Mouse (Mus musculus) embryonic facial prominence, embryonic 10.5 days (tissue): ENCODE results near the gene Hcn4. TPM values are rescaled to one million over a fixed set of nuclear protein-coding genes. Genes with fewer than 3 reads are reported as not detected.

Experiments
- DNase-seq: peaks from one replicate; pipeline ENCODE4 v3.0.0-alpha.2; 2017; ENCODE audit warnings: low spot score
- H3K27ac ChIP-seq: fragments of 300-500 bp; sonication (generic); replicated peaks from 2 replicates; pipeline ENCODE4 v1.5.1; 2016; ENCODE audit warnings: mild to moderate bottlenecking
- H3K27me3 ChIP-seq: fragments of 300-500 bp; sonication (generic); replicated peaks from 2 replicates; pipeline ENCODE4 v1.6.1; 2016; ENCODE audit warnings: low read depth, mild to moderate bottlenecking; ENCODE audit not compliant: poor library complexity, severe bottlenecking
- H3K36me3 ChIP-seq: fragments of 300-500 bp; sonication (generic); replicated peaks from 2 replicates; pipeline ENCODE4 v1.6.1; 2016; ENCODE audit warnings: mild to moderate bottlenecking, moderate library complexity
- H3K4me1 ChIP-seq: fragments of 300-500 bp; sonication (generic); 2 replicates; pipeline ENCODE4 v1.6.1; 2016
- H3K4me3 ChIP-seq: fragments of 300-500 bp; sonication (generic); 2 replicates; pipeline ENCODE4 v1.5.1; 2016; ENCODE audit warnings: mild to moderate bottlenecking, moderate library complexity
- H3K9me3 ChIP-seq: fragments of 300-500 bp; sonication (generic); 2 replicates; pipeline ENCODE4 v1.6.1; 2016; ENCODE audit warnings: mild to moderate bottlenecking
- WGBS: fragments of 180-500 bp; shearing (Covaris S2); methylation state at CpG from one replicate; pipeline ENCODE4 v1.1.7; 2016; 5-methylcytosine and 5-hydroxymethylcytosine counted together
- polyA plus RNA-seq: library from polyadenylated mRNA; unstranded; fragments of >200 nt; fragmentation: Nextera tagmentation; extraction: Ambion mirVana; gene quantifications from 2 replicates; pipeline ENCODE4 v1.2.1, GENCODE M21; 2016

Gene Hcn4
- polyA plus RNA-seq, 1 experiment from 2014 or later = 0.20 TPM

GRCm38 (mm10) chr9:58817676-58818075 is 5.5 kb upstream of the Hcn4 start:
- 55% methylated on average over 3 of the region's 3 CpGs for WGBS
- Histone ChIP-seq H3K27me3 (peaks cover 84% of the 10 kb centered on the region), H3K9me3 (no peaks in the 10 kb centered on the region), H3K4me3 (no peak overlapping the region), H3K4me1 (peaks cover 50% of the 10 kb centered on the region), H3K36me3 (no peaks in the 10 kb centered on the region), H3K27ac (no peak overlapping the region)
- DNase-seq = no peak

DNA sequence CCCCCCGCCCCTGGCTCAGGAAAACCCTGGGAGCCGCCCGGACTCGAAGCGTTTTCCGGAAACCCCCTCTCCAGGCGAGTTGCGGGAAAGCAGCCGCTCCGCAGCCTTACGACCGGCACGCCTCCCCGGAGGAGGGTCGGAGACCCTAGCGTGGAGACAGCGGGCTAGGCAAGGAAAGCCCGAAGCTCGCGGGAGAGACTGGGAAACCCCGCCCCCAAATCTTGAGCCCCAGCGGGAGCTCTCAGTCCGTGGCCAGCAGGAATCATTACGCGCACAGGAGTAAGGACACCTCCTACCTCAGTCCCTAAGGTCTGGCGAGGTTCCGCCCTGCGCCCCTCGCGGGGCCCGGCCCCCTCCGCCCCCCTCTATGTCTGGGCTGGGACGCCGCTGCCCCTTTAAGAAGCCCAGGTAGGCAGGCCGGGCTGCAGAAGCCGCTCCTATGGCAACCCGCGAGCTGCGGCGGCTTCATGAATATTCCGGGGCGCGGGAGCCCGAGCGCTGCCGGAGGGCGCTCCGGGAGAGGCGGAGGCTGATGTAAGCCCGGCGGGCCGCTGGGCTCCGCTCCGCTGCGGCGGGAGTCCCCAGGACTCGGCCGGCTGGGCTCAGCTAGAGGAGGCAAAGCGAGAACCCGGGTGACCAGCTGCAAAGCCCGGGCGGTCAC is 651 bp upstream of the Hcn4 start:
- Histone ChIP-seq H3K27me3 (peaks cover 99% of the 10 kb centered on the region), H3K4me1 (peaks cover 49% of the 10 kb centered on the region), H3K9me3 (no peaks in the 10 kb centered on the region), H3K36me3 (no peaks in the 10 kb centered on the region), H3K27ac (peak overlapping the region; percentile 79), H3K4me3 (peak overlapping the region; percentile 77)
- under 1% methylated on average over 62 of the region's 62 CpGs for WGBS
- DNase-seq = peak; percentile 88

GRCm38 (mm10) chr9:58823918-58824215 is 655 bp downstream of the Hcn4 start:
- Histone ChIP-seq H3K36me3 (no peaks in the 10 kb centered on the region), H3K27ac (peak overlapping the region; percentile 79), H3K9me3 (no peaks in the 10 kb centered on the region), H3K27me3 (peaks cover 98% of the 10 kb centered on the region), H3K4me1 (peaks cover 43% of the 10 kb centered on the region), H3K4me3 (peak overlapping the region; percentile 77)
- WGBS = under 1% methylated on average over 35 of the region's 35 CpGs
- DNase-seq = peak; percentile 62

- peaks cover 42% of the 10 kb centered on the region for H3K27me3 ChIP-seq
- no peaks in the 10 kb centered on the region for H3K9me3 ChIP-seq
- H3K36me3 ChIP-seq = no peaks in the 10 kb centered on the region
- WGBS = 47% methylated on average over 4 of the region's 4 CpGs
- H3K4me3 ChIP-seq = no peak overlapping the region
- peaks cover 14% of the 10 kb centered on the region for H3K4me1 ChIP-seq
- no peak for DNase-seq
- H3K27ac ChIP-seq = no peak overlapping the region
Observed at GRCm38 (mm10) chr9:58829627-58830026, 6.4 kb downstream of the Hcn4 start.

DNA sequence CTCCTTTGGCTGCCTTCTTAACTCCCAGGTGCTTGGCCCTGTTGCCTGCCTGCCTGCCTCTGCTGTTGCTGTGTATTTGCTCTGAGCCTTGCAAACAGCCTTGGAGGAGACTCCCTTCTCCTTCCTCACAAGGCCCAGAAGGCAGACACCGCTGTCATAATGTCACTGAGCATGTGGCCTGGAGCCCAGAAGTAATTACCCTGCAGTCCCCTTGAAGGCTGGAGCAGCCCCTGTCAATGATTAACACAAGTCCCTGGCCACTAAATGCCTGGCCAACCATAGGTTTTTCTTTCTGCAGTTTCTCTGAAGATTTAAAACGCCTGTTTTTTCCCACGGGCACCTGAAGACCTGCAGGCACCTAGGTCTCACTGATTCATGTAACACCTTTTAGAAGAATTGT is 9.7 kb downstream of the Hcn4 start:
- WGBS = 80% methylated on average over 3 of the region's 3 CpGs
- DNase-seq = no peak
- no peak overlapping the region for H3K27ac ChIP-seq
- H3K27me3 ChIP-seq = peaks cover 9% of the 10 kb centered on the region; the same call in 1 of the 2 replicates
- peaks cover 19% of the 10 kb centered on the region for H3K4me1 ChIP-seq
- H3K4me3 ChIP-seq = no peak overlapping the region
- H3K9me3 ChIP-seq = no peaks in the 10 kb centered on the region
- H3K36me3 ChIP-seq = no peaks in the 10 kb centered on the region

GRCm38 (mm10) chr9:58837174-58837573 is 14.0 kb downstream of the Hcn4 start:
- Histone ChIP-seq H3K4me3 (no peak overlapping the region), H3K27ac (no peak overlapping the region), H3K4me1 (peaks cover 11% of the 10 kb centered on the region), H3K9me3 (no peaks in the 10 kb centered on the region), H3K36me3 (no peaks in the 10 kb centered on the region), H3K27me3 (no peaks in the 10 kb centered on the region)
- 57% methylated on average over 5 of the region's 5 CpGs for WGBS
- DNase-seq = no peak

GRCm38 (mm10) chr9:58838504-58838903 is 15.3 kb downstream of the Hcn4 start:
- Histone ChIP-seq H3K9me3 (no peaks in the 10 kb centered on the region), H3K27me3 (no peaks in the 10 kb centered on the region)
- WGBS = 89% methylated on average over 5 of the region's 5 CpGs

GRCm38 (mm10) chr9:58841655-58842054 is 18.4 kb downstream of the Hcn4 start:
- H3K4me1 ChIP-seq = no peaks in the 10 kb centered on the region
- 22% methylated on average over 6 of the region's 6 CpGs for WGBS
- peak; percentile 83 for DNase-seq
- no peaks in the 10 kb centered on the region for H3K9me3 ChIP-seq
- no peaks in the 10 kb centered on the region for H3K27me3 ChIP-seq
- no peak overlapping the region for H3K27ac ChIP-seq
- H3K36me3 ChIP-seq = no peaks in the 10 kb centered on the region
- no peak overlapping the region for H3K4me3 ChIP-seq

More at GRCm38 (mm10) chr9:58838504-58838903, 15.3 kb downstream of the Hcn4 start:
- H3K27ac ChIP-seq = no peak overlapping the region
- no peak for DNase-seq
- H3K4me1 ChIP-seq = peaks cover 9% of the 10 kb centered on the region
- no peaks in the 10 kb centered on the region for H3K36me3 ChIP-seq
- H3K4me3 ChIP-seq = no peak overlapping the region

- Histone ChIP-seq H3K4me3 (no peak overlapping the region), H3K4me1 (peaks cover 20% of the 10 kb centered on the region), H3K27ac (no peak overlapping the region), H3K27me3 (no peaks in the 10 kb centered on the region), H3K9me3 (no peaks in the 10 kb centered on the region), H3K36me3 (no peaks in the 10 kb centered on the region)
- no peak for DNase-seq
- 90% methylated on average over 3 of the region's 3 CpGs for WGBS
Observed at GRCm38 (mm10) chr9:58844597-58844996, 21.4 kb downstream of the Hcn4 start.

GRCm38 (mm10) chr9:58847008-58847407 is 23.8 kb downstream of the Hcn4 start:
- H3K4me1 ChIP-seq = peaks cover 38% of the 10 kb centered on the region
- H3K9me3 ChIP-seq = no peaks in the 10 kb centered on the region
- H3K4me3 ChIP-seq = no peak overlapping the region
- no peak overlapping the region for H3K27ac ChIP-seq
- 0 out of 2 replicates have a peak, but pooled peaks cover 3% of the 10 kb centered on the region for H3K27me3 ChIP-seq
- WGBS = 42% methylated on average over 3 of the region's 3 CpGs
- no peaks in the 10 kb centered on the region for H3K36me3 ChIP-seq
- DNase-seq = no peak

DNA sequence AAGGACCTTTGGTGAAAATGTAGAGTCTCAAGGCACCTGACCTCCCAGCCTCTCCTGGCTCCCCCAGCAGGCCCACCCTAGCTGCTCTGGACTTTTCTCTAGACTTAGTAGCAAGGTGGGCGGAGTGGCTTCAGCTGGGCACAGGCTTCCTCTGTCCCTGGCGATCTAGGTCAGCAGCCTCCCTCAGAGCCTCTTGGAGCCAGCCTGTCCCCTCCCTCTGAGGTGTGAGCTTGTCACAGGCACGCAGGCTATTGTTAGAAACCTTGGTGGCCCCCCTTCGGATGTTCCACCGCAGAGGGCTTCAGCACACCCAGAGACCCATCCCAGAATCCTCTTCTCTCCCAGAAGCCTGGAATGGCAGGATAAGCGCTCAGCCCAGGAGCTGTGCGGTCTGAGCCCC is 24.5 kb downstream of the Hcn4 start:
- Histone ChIP-seq H3K27ac (no peak overlapping the region), H3K4me3 (no peak overlapping the region), H3K4me1 (peaks cover 38% of the 10 kb centered on the region), H3K27me3 (0 out of 2 replicates have a peak, but pooled peaks cover 3% of the 10 kb centered on the region), H3K36me3 (no peaks in the 10 kb centered on the region), H3K9me3 (no peaks in the 10 kb centered on the region)
- no peak for DNase-seq
- 75% methylated on average over 7 of the region's 7 CpGs for WGBS

- WGBS = 62% methylated on average over 13 of the region's 13 CpGs
- peaks cover 3% of the 10 kb centered on the region; the same call in 1 of the 2 replicates for H3K27me3 ChIP-seq
- no peak for DNase-seq
Observed at GRCm38 (mm10) chr9:58849576-58850315, 26.5 kb downstream of the Hcn4 start.

DNA sequence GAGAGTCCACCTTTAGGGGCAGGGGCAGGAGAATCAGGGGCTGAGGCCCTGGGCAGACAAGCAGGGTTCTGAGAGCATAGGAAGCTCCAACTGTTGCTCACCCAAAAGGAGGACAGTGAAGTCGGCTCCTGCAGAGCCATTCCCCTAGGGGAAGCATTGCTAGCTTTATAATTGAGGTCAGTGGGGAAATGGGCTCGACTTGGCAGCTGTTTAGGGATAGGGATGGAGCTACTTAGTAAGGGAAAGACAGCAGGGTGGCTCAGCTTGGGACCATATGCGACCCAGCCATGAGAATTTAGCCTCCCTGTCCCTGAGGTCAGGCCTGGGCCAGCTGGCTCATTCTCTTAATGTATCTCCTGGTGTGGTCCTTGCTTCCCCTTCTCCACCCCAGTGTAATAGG is 31.7 kb downstream of the Hcn4 start:
- H3K36me3 ChIP-seq = no peaks in the 10 kb centered on the region
- 39% methylated on average over 3 of the region's 3 CpGs for WGBS
- no peak overlapping the region for H3K27ac ChIP-seq
- H3K27me3 ChIP-seq = peaks cover 23% of the 10 kb centered on the region
- H3K4me3 ChIP-seq = no peak overlapping the region
- peaks cover 54% of the 10 kb centered on the region for H3K4me1 ChIP-seq
- no peaks in the 10 kb centered on the region for H3K9me3 ChIP-seq
- DNase-seq = no peak

More at GRCm38 (mm10) chr9:58849576-58850315, 26.5 kb downstream of the Hcn4 start:
- no peaks in the 10 kb centered on the region for H3K9me3 ChIP-seq
- H3K27ac ChIP-seq = no peak overlapping the region
- H3K4me1 ChIP-seq = peaks cover 49% of the 10 kb centered on the region
- no peaks in the 10 kb centered on the region for H3K36me3 ChIP-seq
- no peak overlapping the region for H3K4me3 ChIP-seq
